ENCODE assay signal across 34 mouse cellular contexts in genomic region chr8:5938057-5938456, GRCm38 (mm10).
"Had no signal": no experiment of that assay in that cellular context is flagged by ENCODE, and none has a peak within 500 bp of the region (broad histone marks: within the 10 kb centered on the region; RNA-seq: fewer than 3 reads in every experiment).

No protein-coding gene starts in this region.

- H3K4me1 ChIP-seq: heart, embryonic 10.5 days; heart, embryonic 12.5 days; heart, embryonic 13.5 days; heart, embryonic 15.5 days; hindbrain, embryonic 10.5 days; hindbrain, embryonic 12.5 days; hindbrain, embryonic 13.5 days; hindbrain, embryonic 15.5 days; intestine, embryonic 15.5 days; kidney, embryonic 15.5 days had no signal

- H3K4me3 ChIP-seq: heart, embryonic 10.5 days; heart, embryonic 12.5 days; heart, embryonic 13.5 days; heart, embryonic 15.5 days; hindbrain, embryonic 10.5 days; hindbrain, embryonic 12.5 days; hindbrain, embryonic 13.5 days; hindbrain, embryonic 15.5 days; intestine, embryonic 15.5 days; kidney, embryonic 15.5 days; layer of hippocampus, adult 2 months had no signal

- H3K9me3 ChIP-seq: heart, embryonic 12.5 days; heart, embryonic 15.5 days; hindbrain, embryonic 10.5 days; hindbrain, embryonic 12.5 days; hindbrain, embryonic 15.5 days; intestine, embryonic 15.5 days; kidney, embryonic 15.5 days had no signal

- H3K4me2 ChIP-seq: heart, embryonic 11.5 days; heart, embryonic 12.5 days; heart, embryonic 13.5 days; heart, embryonic 15.5 days; hindbrain, embryonic 12.5 days; hindbrain, embryonic 13.5 days; hindbrain, embryonic 14.5 days; hindbrain, embryonic 15.5 days; intestine, embryonic 15.5 days; kidney, embryonic 15.5 days had no signal

- DNase-seq: heart, postnatal 10 days; heart, postnatal 14 days; heart, postnatal 36 days; kidney, adult 11 months; kidney, adult 18-20 months; kidney, adult 2 months; kidney, adult 8-10 months; kidney, adult 9 months; kidney, postnatal 10 days; kidney, postnatal 14 days; kidney, postnatal 25 days; kidney, postnatal 36 days; kidney, postnatal 4 days; layer of hippocampus, adult 9-11 months; layer of hippocampus, postnatal 36 days had no signal

- ATAC-seq: hindbrain, embryonic 16.5 days; hindbrain, postnatal 0 days; inflammation-experienced regulatory T-cells, adult 6 months; intestine, embryonic 15.5 days; intestine, embryonic 16.5 days; intestine, postnatal 0 days had no signal

- H3K9ac ChIP-seq: heart, embryonic 12.5 days; heart, embryonic 13.5 days; heart, embryonic 15.5 days; hindbrain, embryonic 12.5 days; hindbrain, embryonic 13.5 days; hindbrain, embryonic 14.5 days; hindbrain, embryonic 15.5 days; intestine, embryonic 15.5 days; kidney, embryonic 15.5 days had no signal

- H3K36me3 ChIP-seq: heart, embryonic 10.5 days; heart, embryonic 12.5 days; heart, embryonic 13.5 days; heart, embryonic 15.5 days; hindbrain, embryonic 10.5 days; hindbrain, embryonic 12.5 days; hindbrain, embryonic 13.5 days; hindbrain, embryonic 15.5 days; intestine, embryonic 15.5 days; kidney, embryonic 15.5 days had no signal

- H3K27me3 ChIP-seq: heart, embryonic 12.5 days; heart, embryonic 13.5 days; heart, embryonic 15.5 days; hindbrain, embryonic 12.5 days; hindbrain, embryonic 13.5 days; hindbrain, embryonic 15.5 days; intestine, embryonic 15.5 days; kidney, embryonic 15.5 days had no signal

- H3K27ac ChIP-seq: heart, embryonic 10.5 days; heart, embryonic 13.5 days; heart, embryonic 15.5 days; hindbrain, embryonic 10.5 days; hindbrain, embryonic 12.5 days; hindbrain, embryonic 13.5 days; hindbrain, embryonic 14.5 days; hindbrain, embryonic 15.5 days; hindbrain, postnatal 0 days; intestine, embryonic 15.5 days; kidney, embryonic 15.5 days; kidney, postnatal 0 days; layer of hippocampus, adult 2 months had no signal
